Mouse (Mus musculus): ENCODE results near the gene Mrgbp.

DNA sequence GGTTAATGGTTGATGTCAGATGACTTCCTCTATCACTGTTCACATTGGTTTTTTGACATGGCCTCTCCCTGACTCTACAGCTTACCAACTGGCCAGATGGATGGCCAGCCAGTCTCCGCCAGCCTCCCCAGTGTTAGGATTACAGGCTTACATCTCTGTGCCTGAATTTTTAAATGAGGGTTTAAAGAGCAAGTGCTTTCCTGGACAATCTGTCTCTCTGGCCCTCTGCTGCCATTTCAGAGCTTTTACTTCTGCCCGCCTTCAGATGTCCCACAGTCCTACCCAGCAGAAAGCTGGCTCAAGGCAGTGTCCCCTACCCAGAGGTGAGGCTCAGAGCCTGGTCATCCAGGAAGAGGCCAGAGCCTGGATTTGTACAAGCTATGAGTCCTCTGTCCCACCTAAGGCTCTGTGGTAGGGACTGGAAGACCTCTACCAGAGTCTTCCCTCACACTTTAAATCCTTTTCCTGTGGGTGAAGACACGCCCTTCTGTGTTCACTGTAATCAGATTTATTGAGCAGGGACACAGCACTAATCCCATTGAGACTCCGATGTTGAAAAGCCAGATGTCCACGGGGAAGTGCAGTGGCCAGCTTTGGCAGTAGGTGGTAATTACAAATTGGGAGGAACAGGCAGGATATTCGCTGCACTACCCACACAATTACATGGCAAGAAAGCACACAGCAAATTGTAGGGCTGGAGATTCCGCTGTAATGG lies 49.3 kb upstream of the Mrgbp start:
- TF ChIP-seq CTCF (conservative IDR thresholded peaks at IDR 0.05; ENCODE audit: insufficient read depth, insufficient read length, low read depth, low read length) (no peak), POLR2A (IDR thresholded peaks at IDR 0.05; ENCODE audit: low read depth, low read length) (no peak)

Measured in kidney, adult 2 months (tissue).